Mouse (Mus musculus): ENCODE data around the gene Fam171a1.

- TF ChIP-seq TAL1 (IDR thresholded peaks at IDR 0.05; ENCODE audit: low read length) (no peak), GATA1 (IDR thresholded peaks at IDR 0.05; ENCODE audit: low read length) (no peak)
These were observed 5.6 kb upstream of the Fam171a1 start for GRCm38 (mm10) chr2:3108431-3108830.
